Mouse (Mus musculus): ENCODE measurements at regions not wholly inside any gene's neighbourhood (a gene's known extent, or its start where the extent isn't known, plus 50 kb on each side); places are given as distances from the start of the nearest gene placed in this dataset.
"Not testable (repeated sequence)": the region's sequence is repeated elsewhere in the genome, so short reads cannot be mapped to it uniquely, and the experiment has no call there.

DNA sequence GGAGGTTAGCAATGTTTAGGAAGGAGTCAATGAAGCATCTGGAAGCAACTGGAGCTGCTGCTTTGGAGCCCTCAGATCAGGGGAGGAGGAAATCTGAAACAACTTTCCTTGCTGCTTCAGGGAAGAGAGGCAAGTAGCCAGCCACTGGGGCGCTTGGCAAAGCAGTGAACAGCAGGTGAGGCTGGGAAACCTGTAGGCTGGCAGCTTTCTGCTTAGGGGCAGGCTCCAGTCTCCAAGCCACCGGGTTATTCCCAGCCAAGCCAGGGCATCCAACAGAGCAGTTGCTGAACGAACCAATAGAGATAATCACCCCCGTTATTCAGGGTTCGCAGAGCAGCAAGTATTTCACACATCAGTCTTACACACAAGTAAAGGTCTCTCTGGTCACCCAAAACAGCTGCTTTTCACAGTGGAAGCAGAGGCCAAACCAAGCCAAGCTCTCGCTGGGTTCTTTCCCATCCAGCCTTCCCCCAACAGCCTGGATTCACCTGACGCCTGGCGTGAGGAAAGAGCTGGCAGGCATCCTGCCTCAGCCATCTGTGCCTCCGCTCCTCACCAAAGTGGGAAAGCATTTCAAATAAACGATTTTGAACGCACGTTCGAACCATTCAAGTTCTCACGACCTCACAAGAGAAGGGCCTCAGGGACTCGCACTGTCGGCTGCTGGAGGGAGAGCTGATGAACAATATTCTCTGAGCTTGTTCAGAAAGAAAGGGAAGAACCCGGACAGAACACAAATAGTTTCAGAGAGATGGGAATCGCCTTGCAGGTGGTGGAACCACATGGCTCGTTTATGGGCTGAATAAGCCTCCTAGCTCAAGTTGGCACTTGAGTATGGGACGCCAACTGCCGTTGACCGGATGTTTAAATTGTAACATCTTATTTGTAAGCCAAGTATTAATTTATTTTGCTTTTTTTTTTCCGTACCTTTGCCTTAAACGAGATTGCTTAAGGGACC is 454.8 kb upstream of the Jmjd1c start:
- Histone ChIP-seq H3K4me3 (ENCODE audit: extremely low read depth, insufficient read depth, insufficient read length) (no peak overlapping the region), H3K36me3 (ENCODE audit: control insufficient read depth, insufficient read depth, low read length) (no peaks in the 10 kb centered on the region), H3K4me1 (ENCODE audit: control insufficient read depth, insufficient read depth, insufficient read length) (no peaks in the 10 kb centered on the region), H3K27me3 (ENCODE audit: control insufficient read depth, insufficient read depth, low read length) (no peaks in the 10 kb centered on the region), H3K27ac (ENCODE audit: insufficient read depth, low read length) (no peak overlapping the region)
- no peak for TF ChIP-seq POLR2A (IDR thresholded peaks at IDR 0.05; ENCODE audit: low read depth, low read length)
- no peak for TF ChIP-seq CTCF (IDR thresholded peaks at IDR 0.05; ENCODE audit: extremely low read depth, insufficient read depth, insufficient read length, insufficient replicate concordance)
- 83% methylated on average over 24 of the region's 24 CpGs for WGBS
- no peak for DNase-seq (ENCODE audit: low read depth in 1 of 2, low spot score in 2 of 2)

DNA sequence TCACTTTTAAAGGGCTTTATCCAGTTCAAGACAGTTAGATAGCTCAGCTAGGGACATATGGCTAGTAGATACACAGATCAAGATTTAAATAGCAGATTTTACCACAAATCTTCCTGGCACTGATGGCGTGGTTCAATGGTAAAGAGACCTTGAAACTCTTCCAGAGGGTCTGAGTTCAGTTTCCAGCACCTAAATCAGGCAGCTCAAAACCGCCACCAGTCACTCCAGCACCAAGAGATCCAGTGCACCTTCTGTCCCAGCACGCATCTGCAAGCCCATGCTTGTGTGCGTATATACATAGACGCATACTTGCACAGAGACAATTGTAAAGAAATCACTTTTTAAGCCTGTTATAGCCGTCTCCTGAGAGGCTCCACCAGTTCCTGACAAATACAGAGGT is 454.0 kb upstream of the Jmjd1c start:
- no peaks in the 10 kb centered on the region for H3K27me3 ChIP-seq (ENCODE audit: control insufficient read depth, insufficient read depth, low read length)
- no peaks in the 10 kb centered on the region for H3K36me3 ChIP-seq (ENCODE audit: control insufficient read depth, insufficient read depth, low read length)
- TF ChIP-seq POLR2A (IDR thresholded peaks at IDR 0.05; ENCODE audit: low read depth, low read length) (no peak), CTCF (IDR thresholded peaks at IDR 0.05; ENCODE audit: extremely low read depth, insufficient read depth, insufficient read length, insufficient replicate concordance) (no peak)
- no peaks in the 10 kb centered on the region for H3K4me1 ChIP-seq (ENCODE audit: control insufficient read depth, insufficient read depth, insufficient read length)
- H3K4me3 ChIP-seq (ENCODE audit: extremely low read depth, insufficient read depth, insufficient read length): no peak overlapping the region
- no peak for DNase-seq (ENCODE audit: low read depth in 1 of 2, low spot score in 2 of 2)
- WGBS: 91% methylated on average over 6 of the region's 6 CpGs
- H3K27ac ChIP-seq (ENCODE audit: insufficient read depth, low read length): no peak overlapping the region

DNA sequence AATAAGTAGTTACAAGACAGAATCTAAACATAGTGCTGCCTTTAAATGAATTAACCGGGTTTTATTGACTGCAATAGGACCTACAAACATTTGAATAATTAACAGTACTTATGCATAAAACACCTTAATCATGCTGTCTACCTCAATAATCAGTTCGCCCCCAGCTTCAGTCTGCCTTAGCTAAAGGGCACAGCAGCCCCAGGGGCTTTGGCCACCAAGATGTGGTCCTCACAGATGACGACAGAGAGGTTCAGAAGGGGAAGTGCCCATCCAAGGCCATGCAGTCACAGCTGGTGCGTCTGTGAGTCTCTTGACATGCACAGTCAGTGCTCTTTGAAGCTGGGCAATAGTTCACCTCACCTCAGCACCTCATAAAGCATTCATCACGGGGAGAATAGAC is 452.8 kb upstream of the Jmjd1c start:
- DNase-seq (ENCODE audit: low read depth in 1 of 2, low spot score in 2 of 2): no peak
- no peak overlapping the region for H3K27ac ChIP-seq (ENCODE audit: insufficient read depth, low read length)
- H3K4me3 ChIP-seq (ENCODE audit: extremely low read depth, insufficient read depth, insufficient read length): no peak overlapping the region
- no peak for TF ChIP-seq CTCF (IDR thresholded peaks at IDR 0.05; ENCODE audit: extremely low read depth, insufficient read depth, insufficient read length, insufficient replicate concordance)
- no peak for TF ChIP-seq POLR2A (IDR thresholded peaks at IDR 0.05; ENCODE audit: low read depth, low read length)
- WGBS: 73% methylated on average over 5 of the region's 5 CpGs
- H3K4me1 ChIP-seq (ENCODE audit: control insufficient read depth, insufficient read depth, insufficient read length): no peaks in the 10 kb centered on the region
- H3K36me3 ChIP-seq (ENCODE audit: control insufficient read depth, insufficient read depth, low read length): no peaks in the 10 kb centered on the region
- H3K27me3 ChIP-seq (ENCODE audit: control insufficient read depth, insufficient read depth, low read length): no peaks in the 10 kb centered on the region

DNA sequence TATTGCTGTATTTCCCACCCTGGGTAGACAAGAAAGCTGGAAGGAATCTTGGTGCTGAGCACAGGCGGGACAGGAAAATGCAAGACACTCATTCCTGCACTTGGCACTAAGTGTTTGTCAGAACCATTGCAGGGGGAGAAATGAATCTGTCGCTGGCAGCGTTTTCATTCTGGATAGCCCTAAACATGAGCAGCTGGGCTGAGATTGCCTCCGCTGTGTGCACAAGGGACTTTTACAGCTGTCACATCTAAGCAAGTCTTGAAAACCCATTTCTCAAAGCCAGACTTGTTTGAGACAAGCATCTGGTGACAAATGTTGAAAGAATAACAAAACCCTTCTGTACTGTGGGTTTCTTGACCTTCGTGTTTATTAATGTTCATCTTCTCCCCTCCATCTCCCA is 438.4 kb upstream of the Jmjd1c start:
- Histone ChIP-seq H3K27me3 (ENCODE audit: control insufficient read depth, insufficient read depth, low read length) (no peaks in the 10 kb centered on the region), H3K36me3 (ENCODE audit: control insufficient read depth, insufficient read depth, low read length) (no peaks in the 10 kb centered on the region), H3K4me1 (ENCODE audit: control insufficient read depth, insufficient read depth, insufficient read length) (no peaks in the 10 kb centered on the region), H3K27ac (ENCODE audit: insufficient read depth, low read length) (no peak overlapping the region), H3K4me3 (ENCODE audit: extremely low read depth, insufficient read depth, insufficient read length) (no peak overlapping the region)
- no peak for TF ChIP-seq CTCF (IDR thresholded peaks at IDR 0.05; ENCODE audit: extremely low read depth, insufficient read depth, insufficient read length, insufficient replicate concordance)
- no peak for TF ChIP-seq POLR2A (IDR thresholded peaks at IDR 0.05; ENCODE audit: low read depth, low read length)
- no peak for DNase-seq (ENCODE audit: low read depth in 1 of 2, low spot score in 2 of 2)
- WGBS: 89% methylated on average over 5 of the region's 5 CpGs

DNA sequence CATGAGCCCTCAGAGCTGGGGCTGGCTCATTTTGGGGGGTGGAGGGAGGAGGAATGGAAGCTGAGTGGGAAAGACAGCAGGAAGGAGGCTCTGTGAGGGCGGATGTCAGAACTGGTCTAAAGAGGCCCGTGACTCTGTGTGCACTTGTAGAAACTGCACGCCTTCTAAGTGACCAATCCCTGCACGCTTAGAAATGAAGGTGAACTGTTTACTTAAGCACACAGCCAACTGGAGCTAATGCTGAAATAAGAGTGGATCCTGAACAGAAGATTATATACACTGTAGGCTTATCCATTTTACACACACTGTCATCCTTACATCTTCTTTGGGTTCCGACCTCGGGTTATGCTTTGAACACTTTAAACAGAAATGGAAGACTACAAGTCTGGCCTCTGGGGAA is 412.8 kb upstream of the Jmjd1c start:
- DNase-seq (ENCODE audit: low read depth in 1 of 2, low spot score in 2 of 2): no peak
- no peaks in the 10 kb centered on the region for H3K4me1 ChIP-seq (ENCODE audit: control insufficient read depth, insufficient read depth, insufficient read length)
- WGBS: 81% methylated on average over 6 of the region's 6 CpGs

DNA sequence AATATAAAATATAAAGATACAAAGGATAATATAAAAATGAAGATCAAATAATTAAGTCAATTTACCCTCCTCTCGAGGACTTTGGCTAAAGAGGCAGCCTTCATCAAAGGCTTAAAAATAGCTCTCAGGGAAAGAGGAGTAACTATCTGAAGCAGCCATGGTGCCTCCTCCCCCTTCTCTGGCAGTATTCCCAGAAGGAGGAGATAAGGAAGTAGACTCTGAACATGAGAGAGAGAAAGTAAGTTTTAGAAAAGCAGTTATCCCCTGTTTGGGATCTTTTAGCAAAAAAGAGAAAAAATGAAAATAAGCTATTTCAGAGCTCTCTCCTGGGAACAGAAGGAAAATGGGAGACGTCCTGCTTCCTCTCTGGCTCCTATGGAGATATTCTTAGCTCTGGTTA is 406.7 kb upstream of the Jmjd1c start:
- WGBS: 70% methylated on average over 2 of the region's 2 CpGs
- H3K4me3 ChIP-seq (ENCODE audit: extremely low read depth, insufficient read depth, insufficient read length); H3K27ac ChIP-seq (ENCODE audit: insufficient read depth, low read length); H3K27me3 ChIP-seq (ENCODE audit: control insufficient read depth, insufficient read depth, low read length); DNase-seq (ENCODE audit: low read depth in 1 of 2, low spot score in 2 of 2); H3K4me1 ChIP-seq (ENCODE audit: control insufficient read depth, insufficient read depth, insufficient read length); H3K36me3 ChIP-seq (ENCODE audit: control insufficient read depth, insufficient read depth, low read length): not testable (repeated sequence)

More for the DNA sequence above, 412.8 kb upstream of the Jmjd1c start:
- Histone ChIP-seq H3K4me3 (ENCODE audit: extremely low read depth, insufficient read depth, insufficient read length) (no peak overlapping the region), H3K36me3 (ENCODE audit: control insufficient read depth, insufficient read depth, low read length) (no peaks in the 10 kb centered on the region), H3K27ac (ENCODE audit: insufficient read depth, low read length) (no peak overlapping the region), H3K27me3 (ENCODE audit: control insufficient read depth, insufficient read depth, low read length) (no peaks in the 10 kb centered on the region)
- TF ChIP-seq CTCF (IDR thresholded peaks at IDR 0.05; ENCODE audit: extremely low read depth, insufficient read depth, insufficient read length, insufficient replicate concordance) (no peak), POLR2A (IDR thresholded peaks at IDR 0.05; ENCODE audit: low read depth, low read length) (no peak)

DNA sequence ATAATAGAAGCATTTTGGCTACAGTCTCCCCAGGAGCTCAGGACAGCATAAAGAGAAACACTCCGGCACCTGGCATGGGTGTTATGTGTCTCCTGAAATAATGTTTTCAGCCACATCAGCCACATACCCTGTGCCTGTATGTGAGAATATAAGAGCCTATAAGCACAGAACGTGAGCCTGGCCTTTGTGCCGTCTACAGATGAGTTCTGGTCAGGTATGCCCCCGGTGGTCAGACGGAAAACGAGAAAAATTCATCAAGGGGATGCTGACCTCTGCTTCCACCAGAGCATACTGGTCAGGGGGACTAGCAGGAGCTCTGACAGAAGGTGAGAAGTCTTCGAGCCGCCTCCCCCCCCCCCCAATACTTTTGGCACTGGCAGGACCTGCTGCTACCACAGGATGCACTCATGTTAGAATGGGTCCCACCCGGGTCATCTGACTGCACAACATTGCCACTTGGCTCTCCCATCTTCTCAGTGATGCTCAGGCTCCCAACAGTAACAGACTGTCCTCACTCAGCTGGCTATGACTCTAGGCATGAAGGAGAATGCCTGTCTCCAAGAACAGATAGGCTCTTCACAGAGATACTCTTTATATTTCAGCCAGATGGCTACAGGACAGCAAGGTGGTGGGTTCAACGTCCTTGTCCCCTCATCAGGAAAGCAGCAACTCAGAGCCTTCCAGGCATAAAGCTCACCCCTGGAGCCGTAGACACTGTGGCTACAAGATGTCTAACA is 401.2 kb upstream of the Jmjd1c start:
- H3K27me3 ChIP-seq (ENCODE audit: control insufficient read depth, insufficient read depth, low read length): no peaks in the 10 kb centered on the region
- no peak overlapping the region for H3K4me3 ChIP-seq (ENCODE audit: extremely low read depth, insufficient read depth, insufficient read length)
- no peak for DNase-seq (ENCODE audit: low read depth in 1 of 2, low spot score in 2 of 2)
- no peaks in the 10 kb centered on the region for H3K4me1 ChIP-seq (ENCODE audit: control insufficient read depth, insufficient read depth, insufficient read length)
- H3K36me3 ChIP-seq (ENCODE audit: control insufficient read depth, insufficient read depth, low read length): no peaks in the 10 kb centered on the region
- TF ChIP-seq CTCF (IDR thresholded peaks at IDR 0.05; ENCODE audit: extremely low read depth, insufficient read depth, insufficient read length, insufficient replicate concordance) (no peak), POLR2A (IDR thresholded peaks at IDR 0.05; ENCODE audit: low read depth, low read length) (no peak)
- no peak overlapping the region for H3K27ac ChIP-seq (ENCODE audit: insufficient read depth, low read length)
- WGBS: 84% methylated on average over 11 of the region's 11 CpGs

DNA sequence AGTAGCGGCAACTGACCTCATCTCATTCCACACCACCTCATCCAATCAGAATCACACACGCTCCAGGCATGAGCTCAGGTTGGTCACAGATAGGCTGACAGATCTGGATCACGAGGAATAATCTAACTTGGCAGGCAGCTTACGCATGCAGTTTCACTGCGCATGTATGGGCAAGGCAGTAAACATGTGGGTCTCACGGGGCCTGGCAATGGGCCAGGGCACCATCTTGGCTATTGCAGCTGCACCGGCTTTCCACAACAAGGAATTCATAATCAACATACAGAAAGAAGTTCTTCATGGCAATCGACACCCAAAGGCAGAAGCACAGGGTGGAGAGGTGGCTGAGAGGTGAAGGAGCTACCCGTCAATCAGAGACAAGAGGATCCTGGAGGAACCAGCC is 381.0 kb upstream of the Jmjd1c start:
- not testable (repeated sequence) for DNase-seq (ENCODE audit: low read depth in 1 of 2, low spot score in 2 of 2); H3K36me3 ChIP-seq (ENCODE audit: control insufficient read depth, insufficient read depth, low read length); H3K27me3 ChIP-seq (ENCODE audit: control insufficient read depth, insufficient read depth, low read length); H3K27ac ChIP-seq (ENCODE audit: insufficient read depth, low read length); H3K4me1 ChIP-seq (ENCODE audit: control insufficient read depth, insufficient read depth, insufficient read length); H3K4me3 ChIP-seq (ENCODE audit: extremely low read depth, insufficient read depth, insufficient read length)
- WGBS: 93% methylated on average over 9 of the region's 9 CpGs
